Mouse (Mus musculus) spleen, postnatal 14 days (tissue): Measurements from ENCODE around the gene Caprin1.

Experiments used
- DNase-seq, 2 experiments: peaks; one replicate each; pipeline ENCODE4 v3.0.0; 2021 to 2022; ENCODE audit warnings: low spot score in 2 of 2

The Caprin1 gene

DNA sequence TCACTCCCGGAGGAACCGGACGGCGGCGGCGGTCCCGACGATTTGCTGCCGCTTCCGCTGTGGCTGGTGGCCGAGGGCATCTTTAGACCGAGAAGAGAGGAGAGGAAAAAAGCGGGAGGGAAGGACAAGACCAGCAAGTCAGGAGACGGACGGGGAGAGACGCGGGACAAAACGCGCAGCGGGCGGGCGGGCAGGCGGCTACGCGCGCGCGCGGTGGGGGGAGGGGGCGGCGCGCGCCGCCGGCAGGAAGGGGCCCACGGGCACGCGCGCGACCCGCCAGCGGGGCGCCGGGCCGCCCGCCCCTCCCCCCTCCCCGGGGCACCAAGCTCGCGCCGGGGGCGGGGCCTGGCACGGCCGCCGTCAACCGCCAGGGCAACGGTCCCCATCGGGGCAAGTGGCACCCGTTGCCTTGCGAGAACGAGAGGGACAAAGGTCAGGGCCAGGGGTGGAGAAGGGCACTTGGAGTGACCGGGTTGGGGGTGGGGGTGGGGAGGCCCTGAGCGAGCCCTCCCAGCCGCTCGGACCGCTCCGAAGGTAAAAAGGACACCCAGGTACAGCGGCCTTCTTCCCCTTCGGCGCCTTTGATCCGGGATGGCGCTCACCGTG is 485 bp downstream of the Caprin1 start:
- DNase-seq, result peak; percentile 65 to 72

DNA sequence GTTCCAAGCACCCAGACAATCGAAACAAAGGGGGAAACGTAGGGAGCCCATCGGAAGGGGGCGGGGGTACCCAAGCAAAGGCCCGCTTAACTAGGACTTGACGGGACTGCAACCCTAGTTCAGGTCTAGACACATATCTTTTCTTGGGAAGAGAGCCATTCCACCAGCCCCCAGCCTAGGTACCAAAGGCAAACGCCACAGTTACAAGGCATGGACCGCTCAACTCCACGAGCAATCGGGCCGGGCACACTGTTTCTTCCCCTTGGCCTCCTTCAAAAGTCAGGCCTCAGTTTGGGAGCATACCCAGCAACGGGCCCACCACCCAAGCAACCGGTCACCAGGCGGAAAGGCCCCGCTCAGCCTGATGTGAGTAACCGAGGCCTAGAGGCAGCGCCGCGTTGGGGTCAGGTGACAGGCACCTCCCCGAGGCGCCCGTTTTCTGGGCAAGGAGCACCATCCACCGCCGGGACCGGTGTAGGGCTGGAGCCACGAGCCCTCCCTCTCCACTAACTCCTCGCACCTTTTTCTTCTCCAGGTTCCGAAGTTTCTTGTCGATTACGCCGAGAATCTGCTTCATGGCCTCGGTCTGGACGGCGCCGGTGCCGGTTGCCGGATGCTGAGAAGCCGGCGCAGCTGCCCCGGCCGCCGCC is 1.1 kb downstream of the Caprin1 start:
- DNase-seq, result peak; percentile 51 to 63

DNA sequence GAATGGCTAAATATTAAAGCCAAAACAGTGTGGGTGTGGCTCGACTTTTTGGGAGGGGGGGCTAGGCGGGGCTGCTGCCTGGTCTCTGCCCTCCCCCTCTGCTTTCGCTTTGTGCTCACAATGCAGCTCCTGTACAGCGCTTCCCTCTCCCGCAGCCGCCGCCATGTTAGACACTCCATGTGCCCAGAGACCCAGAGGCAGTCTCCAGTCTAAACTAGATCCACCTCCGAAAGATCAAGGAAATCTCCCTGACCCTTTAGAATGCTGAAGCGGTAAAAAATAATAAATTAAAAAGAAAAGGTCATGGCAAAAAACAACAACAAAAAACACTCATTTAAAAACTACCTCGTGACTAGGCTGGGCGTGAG is 1.6 kb downstream of the Caprin1 start:
- peak; percentile 59 to 62 for DNase-seq

DNA sequence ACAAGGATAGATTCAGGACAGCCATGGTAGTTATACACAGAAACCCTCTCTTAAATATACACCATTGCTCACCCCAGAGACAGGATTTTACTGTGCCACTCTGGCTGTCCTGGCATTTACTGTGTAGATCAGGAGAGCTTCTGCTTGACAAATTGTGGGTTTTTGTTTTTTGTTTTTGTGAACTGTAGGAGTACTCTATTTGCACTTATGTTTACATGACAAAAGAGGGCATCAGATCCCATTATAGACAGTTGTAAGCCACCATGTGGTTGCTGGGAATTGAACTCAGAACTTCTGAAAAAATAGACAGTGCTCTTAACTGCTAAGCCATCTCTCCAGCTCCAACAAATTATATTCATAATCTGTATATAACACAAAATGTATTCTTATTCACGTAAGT is 5.4 kb downstream of the Caprin1 start:
- no peak for DNase-seq

DNA sequence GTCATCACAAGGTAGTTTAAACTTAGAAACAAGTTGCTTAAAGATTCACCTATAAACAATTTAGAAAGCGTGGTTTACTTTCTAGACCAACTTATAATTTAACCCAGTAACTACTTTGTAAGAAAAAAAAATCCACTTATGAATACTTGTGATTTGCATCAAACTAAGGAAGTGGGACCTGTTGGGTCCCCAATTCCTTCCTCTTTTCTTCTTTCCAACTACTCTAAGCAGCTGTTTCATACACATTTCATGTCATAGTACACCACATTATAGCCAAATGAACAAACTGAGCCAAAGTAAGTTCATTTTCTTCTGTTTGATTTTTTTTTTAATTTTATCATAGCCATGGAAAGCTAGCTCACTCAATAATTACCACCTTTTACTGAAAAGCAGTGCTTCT is 11.7 kb downstream of the Caprin1 start:
- DNase-seq, result no peak

DNA sequence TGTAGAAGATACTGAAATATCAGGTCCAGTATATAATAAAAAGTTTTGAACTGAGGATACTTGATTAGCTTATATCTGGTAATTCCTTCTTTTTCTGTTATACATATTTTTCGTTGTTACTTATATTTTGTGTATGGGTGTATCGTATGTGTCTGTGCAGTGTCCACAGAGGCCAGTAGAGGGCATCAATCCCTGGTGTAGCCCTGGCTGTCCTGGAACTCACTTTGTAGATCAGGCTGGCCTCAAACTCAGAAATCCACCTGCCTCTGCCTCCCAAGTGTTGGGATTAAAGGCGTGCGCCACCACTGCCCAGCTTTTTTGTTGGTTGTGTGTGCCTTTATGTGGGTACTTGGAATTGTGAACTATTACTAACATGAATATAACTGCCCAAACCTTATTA is 12.8 kb downstream of the Caprin1 start:
- DNase-seq, result peak in 1 of 2 experiments; percentile 20

DNA sequence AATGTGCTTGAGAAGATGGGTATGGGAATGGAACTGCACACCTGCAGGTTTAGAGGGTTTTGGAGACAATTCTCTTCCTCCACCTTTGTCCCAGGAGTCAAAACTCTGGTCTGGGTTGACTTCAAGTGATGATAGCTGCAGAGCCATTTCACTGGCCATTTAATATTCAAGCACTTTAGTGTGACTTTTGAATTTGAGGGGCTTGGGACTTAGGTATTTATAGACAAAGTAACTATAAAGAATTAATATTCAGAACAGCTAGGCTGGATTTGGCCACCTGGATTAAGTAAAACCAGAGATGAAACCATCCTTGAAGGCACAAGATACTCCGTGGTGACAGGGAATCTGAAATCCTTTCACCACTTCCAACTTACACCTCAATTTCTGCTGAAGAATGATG is 35.0 kb downstream of the Caprin1 start:
- DNase-seq, result no peak

DNA sequence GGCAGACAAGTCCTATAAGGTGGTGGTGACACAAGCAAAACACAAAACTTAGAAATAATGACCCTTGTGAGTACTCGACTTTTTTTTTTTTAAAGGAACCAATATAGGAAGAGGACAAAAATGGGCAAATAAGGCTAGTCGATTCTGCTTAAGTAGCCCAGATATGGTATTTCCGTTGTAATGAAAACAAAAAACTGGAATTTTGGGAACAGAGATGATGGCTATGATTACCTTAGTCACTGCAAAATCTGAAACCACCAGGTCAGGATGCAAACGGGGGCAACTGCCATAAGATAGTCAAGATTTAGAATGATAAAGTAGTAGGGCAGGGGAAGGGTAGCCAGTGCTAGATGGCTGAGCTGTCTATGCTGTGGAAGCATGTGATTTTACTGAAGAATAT is 35.5 kb downstream of the Caprin1 start:
- DNase-seq, result no peak

DNA sequence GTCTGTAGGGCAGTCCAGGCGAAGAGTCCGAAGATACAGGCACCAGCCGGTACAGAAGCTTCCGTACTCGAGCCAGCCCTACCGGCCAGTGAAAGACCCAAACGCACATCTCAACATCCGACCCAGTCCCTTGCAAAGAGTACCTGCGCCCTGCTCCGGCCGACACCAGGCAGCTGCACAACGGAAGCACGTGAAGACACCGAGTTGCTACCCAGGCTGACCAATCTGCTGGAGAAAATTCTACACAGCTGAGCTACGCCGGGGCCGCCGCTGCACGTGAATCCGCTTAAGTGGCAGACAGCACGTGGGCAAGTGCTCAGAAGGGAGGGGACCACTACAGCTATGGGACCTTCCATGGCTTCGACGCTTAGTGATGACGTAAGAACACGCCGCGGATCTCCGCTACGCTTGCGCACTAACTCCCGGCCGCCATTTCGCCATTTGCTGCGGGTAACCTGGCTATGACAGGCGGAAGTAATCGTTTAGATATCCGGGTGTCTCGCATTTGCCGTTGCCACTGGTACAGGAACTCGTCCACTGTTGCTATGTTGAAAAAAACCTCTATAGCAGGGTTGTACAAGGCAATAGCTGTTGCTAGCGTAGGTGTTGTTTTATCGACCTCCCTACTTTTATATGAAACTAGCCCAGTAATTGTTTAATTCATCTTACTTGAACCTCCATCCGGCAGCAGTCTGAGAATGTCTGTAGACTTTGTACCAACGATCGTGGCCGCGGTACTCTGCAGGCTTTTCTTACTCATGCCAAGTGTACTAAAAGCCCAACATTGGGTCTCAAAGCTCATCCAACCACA is 36.3 kb downstream of the Caprin1 start, which contains the start of gene Nat10:
Nat10 (minus strand) TSS at position 365 of the 811 bp plus-strand sequence.
- DNase-seq, result peak; percentile 94 to 98

DNA sequence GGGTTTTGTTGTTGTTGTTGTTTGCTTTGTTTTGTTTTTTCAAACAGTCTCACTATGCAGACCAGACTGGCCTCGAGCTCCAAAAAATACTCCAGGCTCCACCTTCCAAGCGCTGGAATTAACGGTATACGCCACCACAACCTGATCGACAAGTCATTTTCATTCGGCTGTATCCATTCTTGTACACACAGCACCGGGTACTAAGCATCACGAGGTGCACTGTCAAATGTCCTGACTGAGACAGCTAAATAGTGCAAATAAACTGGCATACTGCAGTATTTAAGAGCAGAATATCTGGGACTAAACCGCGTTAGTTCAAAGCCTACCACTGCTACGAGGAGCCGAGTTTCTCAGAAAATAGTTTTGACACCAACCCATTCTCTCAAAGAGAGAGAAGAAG is 37.0 kb downstream of the Caprin1 start:
- DNase-seq, result no peak

DNA sequence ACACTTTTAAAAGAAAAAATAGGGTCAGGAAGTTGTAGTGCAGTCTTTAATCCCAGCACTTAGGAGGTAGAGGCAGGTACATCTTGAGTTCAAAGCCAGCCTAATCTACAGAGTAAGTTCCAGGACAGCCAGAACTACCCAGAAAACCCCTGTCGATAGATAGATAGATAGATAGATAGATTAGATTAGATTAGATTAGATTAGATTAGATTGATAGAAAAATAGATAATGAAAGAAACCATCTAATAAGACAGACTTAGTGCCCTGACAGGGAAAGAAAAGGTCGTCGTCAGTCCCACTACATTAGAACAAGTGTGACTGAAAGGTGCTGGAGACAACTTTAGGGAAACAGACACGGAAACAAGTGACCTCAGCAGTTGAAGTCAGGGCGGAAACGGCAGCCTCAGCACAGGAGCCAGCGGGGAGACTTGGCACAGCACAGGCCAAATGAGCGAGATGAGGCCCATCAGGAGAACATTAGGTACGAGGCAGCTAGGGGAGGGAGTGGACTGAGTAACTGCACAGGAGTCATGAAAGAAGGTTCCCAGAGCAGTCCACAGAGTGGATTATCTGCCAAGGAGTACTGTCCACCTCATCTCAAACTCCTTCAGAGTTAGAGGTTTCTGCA is 41.9 kb downstream of the Caprin1 start:
- no peak for DNase-seq

DNA sequence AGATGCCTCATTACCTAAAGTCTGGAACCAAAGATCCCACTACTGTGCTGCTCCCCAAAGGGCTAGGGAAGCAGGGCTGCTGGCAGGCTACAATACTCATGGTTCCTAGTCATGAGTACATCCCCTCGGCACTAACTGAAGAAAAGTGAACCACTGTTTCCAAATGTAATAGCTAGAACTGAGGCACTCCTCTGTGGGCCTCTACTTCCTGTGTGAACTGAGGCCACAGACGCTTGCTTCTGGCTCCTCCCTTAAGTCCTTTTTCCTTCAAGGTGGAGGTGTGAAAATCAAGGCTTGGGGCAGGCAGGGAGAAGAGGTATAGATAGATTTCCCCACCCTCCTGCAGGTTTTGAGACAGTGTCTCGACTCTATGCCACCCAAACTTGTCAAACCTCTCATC is 42.8 kb downstream of the Caprin1 start:
- DNase-seq, result no peak

DNA sequence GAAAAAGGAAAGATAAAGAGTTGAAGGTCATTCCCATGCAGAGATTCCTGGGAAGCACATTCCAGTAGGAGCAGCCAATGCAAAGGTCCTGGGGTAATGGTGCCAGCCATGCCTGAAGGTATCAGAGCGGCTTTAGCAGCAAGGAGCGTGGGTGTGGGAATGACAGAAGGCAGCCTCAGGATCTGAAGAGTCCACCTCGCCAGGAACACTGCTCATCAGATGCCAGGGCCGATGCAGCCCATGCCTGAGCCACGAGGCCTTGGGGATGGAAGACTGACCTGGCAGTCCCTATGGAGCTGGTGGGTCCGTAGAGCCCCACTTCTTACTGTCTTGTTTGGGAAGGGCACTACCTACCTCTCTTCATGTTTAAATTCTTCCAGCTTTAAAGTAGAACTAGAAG is 45.7 kb downstream of the Caprin1 start:
- no peak for DNase-seq

DNA sequence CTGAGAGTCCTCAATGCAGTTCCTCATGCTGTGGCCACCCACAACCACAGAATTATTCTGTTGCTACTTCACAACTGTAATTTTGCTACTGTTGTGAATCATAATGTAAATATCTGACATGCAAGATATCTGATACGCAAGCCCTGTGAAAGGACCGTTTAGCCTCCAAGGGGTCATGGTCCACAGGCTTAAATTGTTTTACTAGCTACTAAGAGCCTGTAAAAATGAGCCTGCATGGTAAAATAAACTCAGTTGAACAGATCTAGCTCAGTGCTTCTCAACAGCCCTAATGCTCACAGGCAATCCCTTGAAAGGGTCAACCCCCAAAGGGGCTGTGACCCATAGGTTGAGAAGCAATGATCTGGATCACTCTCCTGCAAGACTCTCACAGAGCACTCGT is 48.4 kb downstream of the Caprin1 start:
- no peak for DNase-seq

DNA sequence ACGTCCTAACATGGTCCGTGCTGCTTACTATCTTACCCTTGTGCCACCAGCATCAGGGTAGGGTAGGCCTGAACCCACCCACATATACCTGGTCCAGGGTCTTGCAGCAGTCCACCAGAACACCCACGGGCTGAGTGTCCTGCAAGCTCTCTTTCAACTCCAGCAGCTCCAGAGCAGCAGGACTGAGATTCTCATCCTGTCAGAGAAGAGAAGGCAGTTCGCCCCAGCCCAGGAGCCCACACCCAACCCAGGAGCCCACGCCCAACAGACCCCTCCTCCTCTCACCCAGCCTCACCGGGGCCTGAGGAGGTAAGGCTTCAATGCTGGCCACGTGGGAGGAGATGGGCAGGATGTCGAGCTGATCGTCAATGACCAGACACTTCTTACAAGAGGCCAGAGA is 49.6 kb downstream of the Caprin1 start:
- no peak for DNase-seq

DNA sequence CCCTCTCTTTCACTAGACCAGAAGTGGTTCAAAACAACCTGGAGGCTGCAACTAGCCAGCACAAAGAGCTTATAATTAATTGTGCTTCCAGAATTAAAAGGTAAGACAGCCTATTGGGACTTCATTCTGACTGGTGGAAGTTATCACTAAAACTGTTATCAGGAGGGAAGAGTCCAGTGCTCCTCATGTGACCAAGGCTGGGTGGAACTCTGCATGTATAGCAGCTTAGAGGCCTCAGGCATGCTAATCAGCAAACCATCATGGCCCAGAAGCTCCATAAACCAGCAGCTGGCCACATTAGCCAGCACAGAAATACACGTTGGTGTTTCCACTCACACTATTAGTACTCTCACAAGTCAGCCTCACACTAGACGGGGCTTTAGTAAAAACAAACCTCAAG is 50.7 kb downstream of the Caprin1 start:
- DNase-seq, result no peak

DNA sequence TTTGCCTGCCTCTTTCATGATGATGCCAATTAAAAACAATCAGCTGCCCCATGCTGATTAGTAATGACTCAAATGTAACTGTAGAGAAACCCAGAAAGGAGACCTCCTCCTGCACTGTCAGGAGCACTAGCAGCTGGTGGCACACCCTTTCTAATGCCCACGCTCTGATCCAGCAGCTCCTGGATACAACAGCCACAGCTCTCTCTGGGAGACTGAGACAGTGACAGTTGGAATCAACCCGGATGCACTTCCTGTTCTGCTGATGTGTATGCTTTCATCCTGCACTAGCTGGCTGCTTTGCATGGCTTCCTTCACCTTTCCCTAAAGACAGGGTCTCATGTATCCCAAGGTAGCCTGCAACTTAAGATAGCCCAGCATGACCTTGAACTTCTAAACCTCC is 51.4 kb downstream of the Caprin1 start:
- no peak for DNase-seq

DNA sequence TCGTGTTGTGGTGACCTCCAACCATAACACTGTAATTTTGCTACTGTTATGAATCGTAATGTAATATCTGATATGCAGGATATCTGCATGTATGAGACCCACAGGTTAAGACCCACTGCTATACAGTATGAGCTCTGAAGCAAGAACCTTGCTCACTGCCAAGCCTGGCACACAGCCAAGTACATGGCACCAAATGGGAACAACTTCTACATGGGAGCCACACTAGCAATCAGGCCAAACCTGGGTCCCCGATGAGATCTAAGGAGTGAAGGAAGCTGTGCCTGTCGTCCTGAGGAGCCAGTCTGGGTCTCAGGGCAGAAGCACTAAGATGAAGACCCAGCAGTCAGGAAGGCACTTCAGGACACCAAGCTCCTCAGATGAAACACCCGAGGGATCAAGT is 52.0 kb downstream of the Caprin1 start:
- no peak for DNase-seq

DNA sequence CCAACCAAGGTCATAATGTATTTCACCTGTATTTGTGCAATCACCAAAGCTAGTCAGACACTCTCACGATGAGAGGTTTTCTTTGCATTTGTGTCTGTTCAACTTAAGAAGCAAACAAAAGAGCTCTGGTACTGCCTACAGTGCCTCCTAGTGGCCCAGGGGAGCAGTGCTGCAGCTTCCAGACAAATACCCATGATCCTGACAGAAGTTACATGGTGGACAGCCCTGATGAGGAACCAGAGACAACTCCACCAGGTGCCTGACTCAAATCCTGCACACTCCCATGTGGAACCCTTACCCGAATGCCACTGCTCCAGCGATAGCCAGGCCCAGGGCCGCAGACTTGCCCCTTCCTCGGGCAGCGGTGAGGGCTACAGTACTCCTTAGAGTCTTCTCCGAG is 53.5 kb downstream of the Caprin1 start:
- DNase-seq, result peak; percentile 33 to 50

DNA sequence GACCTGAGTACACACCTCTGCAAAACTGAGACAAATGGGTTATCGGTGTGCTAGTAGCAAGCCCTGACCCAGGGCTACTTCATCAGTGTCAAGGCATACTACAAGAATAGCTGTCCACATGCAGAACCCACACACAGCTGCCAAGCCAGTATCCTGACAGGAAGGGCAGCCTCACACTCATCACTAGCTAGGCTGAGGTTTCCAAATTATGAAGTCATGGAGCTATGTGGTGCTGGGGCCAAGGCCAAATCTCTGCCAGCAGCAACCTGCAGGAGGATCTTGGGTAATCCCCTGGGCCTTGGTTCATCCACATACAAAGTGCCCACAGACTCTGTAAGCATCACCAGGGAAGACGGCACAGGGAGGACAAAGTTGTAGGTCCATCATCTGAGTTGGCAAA is 53.9 kb downstream of the Caprin1 start:
- DNase-seq, result no peak

DNA sequence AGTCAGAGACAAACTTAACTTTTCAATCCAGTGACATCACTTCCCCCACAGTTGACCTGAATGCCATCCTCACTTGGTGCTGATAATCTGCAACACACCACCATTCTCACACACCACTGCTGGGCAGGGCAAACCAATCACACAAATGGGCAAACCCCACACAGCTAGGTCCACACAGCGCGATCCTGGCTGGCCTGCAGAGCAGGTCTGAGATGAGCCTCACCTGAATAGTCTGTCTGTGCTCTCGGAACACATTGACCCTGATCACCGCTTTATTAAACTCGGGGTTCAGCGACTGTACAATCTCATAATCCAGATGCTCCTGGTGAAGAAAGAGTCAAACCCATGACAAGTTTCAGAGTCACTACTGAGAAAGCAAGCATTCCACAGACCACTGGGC is 54.6 kb downstream of the Caprin1 start:
- no peak for DNase-seq

DNA sequence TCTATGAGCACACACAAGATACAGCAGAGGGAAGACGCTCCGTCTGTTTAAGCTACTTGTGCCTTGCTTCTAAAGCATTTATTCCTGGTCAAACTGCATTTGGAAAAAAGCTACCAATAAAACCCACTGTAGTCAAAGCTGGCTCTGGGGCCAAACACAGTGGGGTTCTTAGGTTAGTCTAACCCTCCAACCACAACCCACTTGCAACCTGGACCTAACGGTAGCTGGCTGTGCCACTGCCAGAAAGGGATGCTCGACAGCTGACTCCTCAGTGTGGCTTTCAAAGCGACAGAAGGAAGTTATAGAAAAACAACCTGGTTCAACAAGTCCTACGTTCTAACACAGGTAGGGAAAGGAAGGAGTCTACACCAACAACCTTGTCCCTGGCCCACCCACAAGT is 66.0 kb downstream of the Caprin1 start:
- DNase-seq, result no peak

DNA sequence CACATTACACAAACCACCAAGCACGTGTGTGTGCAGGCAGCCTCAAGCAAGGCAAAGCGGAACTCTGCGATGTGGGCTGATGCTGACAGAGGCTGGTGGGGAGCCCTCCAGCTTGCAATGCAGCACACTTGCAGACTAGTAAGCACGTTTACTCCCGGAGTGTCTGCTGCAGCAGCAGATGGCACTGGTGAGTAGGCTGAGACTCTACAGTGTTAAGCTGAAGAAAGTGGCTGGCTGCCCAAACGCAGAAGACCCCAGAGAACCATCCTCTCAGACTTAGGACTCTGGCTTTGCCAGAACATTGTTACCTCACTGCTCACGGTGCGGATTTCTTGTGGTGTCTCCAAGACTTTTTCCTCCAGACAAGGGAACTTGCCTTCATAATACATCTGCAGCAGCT is 66.5 kb downstream of the Caprin1 start:
- DNase-seq, result no peak
